Mouse (Mus musculus): ENCODE data around the gene Kcnab1. TPM values are rescaled to one million over a fixed set of nuclear protein-coding genes. Genes with fewer than 3 reads are reported as not detected.

The Kcnab1 gene
- polyA plus RNA-seq, 1 experiment: 0.07 TPM

GRCm38 (mm10) chr3:65115164-65115563 lies 6.0 kb downstream of the Kcnab1 start:
- Histone ChIP-seq H3K36me3 (ENCODE audit: control insufficient read depth, insufficient read depth) (no peaks in the 10 kb centered on the region), H3K79me2 (ENCODE audit: control insufficient read depth, insufficient read depth) (no peaks in the 10 kb centered on the region), H3K27me3 (ENCODE audit: control insufficient read depth, insufficient read depth, insufficient read length) (no peaks in the 10 kb centered on the region), H3ac (ENCODE audit: control insufficient read depth, insufficient read length, low read depth) (no peak overlapping the region), H3K4me3 (ENCODE audit: insufficient read depth, poor library complexity, severe bottlenecking) (no peak overlapping the region), H3K79me3 (ENCODE audit: low read depth) (no peaks in the 10 kb centered on the region)
- no peak for TF ChIP-seq MYOD1 (IDR thresholded peaks at IDR 0.05; ENCODE audit: control insufficient read depth, insufficient read length, low read depth)
- TF ChIP-seq FOSL1 (IDR thresholded peaks at IDR 0.05; ENCODE audit: insufficient read depth, low read length, poor library complexity, severe bottlenecking): no peak
- no peak for TF ChIP-seq MAX (IDR thresholded peaks at IDR 0.05)
- TF ChIP-seq CEBPB (IDR thresholded peaks at IDR 0.05; ENCODE audit: low read depth): no peak
- no peak for TF ChIP-seq MYOG (IDR thresholded peaks at IDR 0.05; ENCODE audit: control insufficient read depth, extremely low read depth, insufficient read length)
- no peak for TF ChIP-seq CTCF (IDR thresholded peaks at IDR 0.05; ENCODE audit: control insufficient read depth, insufficient read depth, insufficient read length)
- TF ChIP-seq USF1 (IDR thresholded peaks at IDR 0.05; ENCODE audit: low read depth): no peak

- TF ChIP-seq USF1 (IDR thresholded peaks at IDR 0.05; ENCODE audit: low read depth) (no peak), MAX (IDR thresholded peaks at IDR 0.05) (no peak), FOSL1 (IDR thresholded peaks at IDR 0.05; ENCODE audit: insufficient read depth, low read length, poor library complexity, severe bottlenecking) (no peak), CTCF (IDR thresholded peaks at IDR 0.05; ENCODE audit: control insufficient read depth, insufficient read depth, insufficient read length) (no peak), CEBPB (IDR thresholded peaks at IDR 0.05; ENCODE audit: low read depth) (no peak), MYOD1 (IDR thresholded peaks at IDR 0.05; ENCODE audit: control insufficient read depth, insufficient read length, low read depth) (no peak), MYOG (IDR thresholded peaks at IDR 0.05; ENCODE audit: control insufficient read depth, extremely low read depth, insufficient read length) (no peak)
- H3K27me3 ChIP-seq (ENCODE audit: control insufficient read depth, insufficient read depth, insufficient read length): no peaks in the 10 kb centered on the region
- H3K4me3 ChIP-seq (ENCODE audit: insufficient read depth, poor library complexity, severe bottlenecking): no peak overlapping the region
- H3ac ChIP-seq (ENCODE audit: control insufficient read depth, insufficient read length, low read depth): no peak overlapping the region
- no peaks in the 10 kb centered on the region for H3K79me3 ChIP-seq (ENCODE audit: low read depth)
- no peaks in the 10 kb centered on the region for H3K36me3 ChIP-seq (ENCODE audit: control insufficient read depth, insufficient read depth)
- H3K79me2 ChIP-seq (ENCODE audit: control insufficient read depth, insufficient read depth): no peaks in the 10 kb centered on the region
Observed at GRCm38 (mm10) chr3:65116958-65117357, 7.8 kb downstream of the Kcnab1 start.

- H3ac ChIP-seq (ENCODE audit: control insufficient read depth, insufficient read length, low read depth): no peak overlapping the region
- no peaks in the 10 kb centered on the region for H3K79me3 ChIP-seq (ENCODE audit: low read depth)
- no peak overlapping the region for H3K4me3 ChIP-seq (ENCODE audit: insufficient read depth, poor library complexity, severe bottlenecking)
- H3K36me3 ChIP-seq (ENCODE audit: control insufficient read depth, insufficient read depth): no peaks in the 10 kb centered on the region
- no peaks in the 10 kb centered on the region for H3K27me3 ChIP-seq (ENCODE audit: control insufficient read depth, insufficient read depth, insufficient read length)
- no peak for TF ChIP-seq CEBPB (IDR thresholded peaks at IDR 0.05; ENCODE audit: low read depth)
- TF ChIP-seq MYOG (IDR thresholded peaks at IDR 0.05; ENCODE audit: control insufficient read depth, extremely low read depth, insufficient read length): no peak
- TF ChIP-seq FOSL1 (IDR thresholded peaks at IDR 0.05; ENCODE audit: insufficient read depth, low read length, poor library complexity, severe bottlenecking): no peak
- TF ChIP-seq USF1 (IDR thresholded peaks at IDR 0.05; ENCODE audit: low read depth): no peak
- no peak for TF ChIP-seq MAX (IDR thresholded peaks at IDR 0.05)
- TF ChIP-seq CTCF (IDR thresholded peaks at IDR 0.05; ENCODE audit: control insufficient read depth, insufficient read depth, insufficient read length): no peak
- TF ChIP-seq MYOD1 (IDR thresholded peaks at IDR 0.05; ENCODE audit: control insufficient read depth, insufficient read length, low read depth): no peak
- H3K79me2 ChIP-seq (ENCODE audit: control insufficient read depth, insufficient read depth): no peaks in the 10 kb centered on the region
Observed at GRCm38 (mm10) chr3:65117365-65117764, 8.2 kb downstream of the Kcnab1 start.

GRCm38 (mm10) chr3:65124975-65125374 lies 15.8 kb downstream of the Kcnab1 start:
- H3K79me3 ChIP-seq (ENCODE audit: low read depth): no peaks in the 10 kb centered on the region
- H3K4me3 ChIP-seq (ENCODE audit: insufficient read depth, poor library complexity, severe bottlenecking): no peak overlapping the region
- H3K27me3 ChIP-seq (ENCODE audit: control insufficient read depth, insufficient read depth, insufficient read length): no peaks in the 10 kb centered on the region
- no peaks in the 10 kb centered on the region for H3K79me2 ChIP-seq (ENCODE audit: control insufficient read depth, insufficient read depth)
- no peak overlapping the region for H3ac ChIP-seq (ENCODE audit: control insufficient read depth, insufficient read length, low read depth)
- H3K36me3 ChIP-seq (ENCODE audit: control insufficient read depth, insufficient read depth): no peaks in the 10 kb centered on the region
- TF ChIP-seq USF1 (IDR thresholded peaks at IDR 0.05; ENCODE audit: low read depth): no peak
- TF ChIP-seq CEBPB (IDR thresholded peaks at IDR 0.05; ENCODE audit: low read depth): no peak
- no peak for TF ChIP-seq MYOG (IDR thresholded peaks at IDR 0.05; ENCODE audit: control insufficient read depth, extremely low read depth, insufficient read length)
- no peak for TF ChIP-seq MAX (IDR thresholded peaks at IDR 0.05)
- TF ChIP-seq FOSL1 (IDR thresholded peaks at IDR 0.05; ENCODE audit: insufficient read depth, low read length, poor library complexity, severe bottlenecking): no peak
- no peak for TF ChIP-seq MYOD1 (IDR thresholded peaks at IDR 0.05; ENCODE audit: control insufficient read depth, insufficient read length, low read depth)
- TF ChIP-seq CTCF (IDR thresholded peaks at IDR 0.05; ENCODE audit: control insufficient read depth, insufficient read depth, insufficient read length): no peak

- Histone ChIP-seq H3ac (ENCODE audit: control insufficient read depth, insufficient read length, low read depth) (no peak overlapping the region), H3K27me3 (ENCODE audit: control insufficient read depth, insufficient read depth, insufficient read length) (no peaks in the 10 kb centered on the region)
Observed at GRCm38 (mm10) chr3:65129625-65130024, 20.4 kb downstream of the Kcnab1 start.

GRCm38 (mm10) chr3:65134931-65135330 lies 25.7 kb downstream of the Kcnab1 start:
- no peaks in the 10 kb centered on the region for H3K79me3 ChIP-seq (ENCODE audit: low read depth)
- no peaks in the 10 kb centered on the region for H3K79me2 ChIP-seq (ENCODE audit: control insufficient read depth, insufficient read depth)
- TF ChIP-seq MYOD1 (IDR thresholded peaks at IDR 0.05; ENCODE audit: control insufficient read depth, insufficient read length, low read depth) (no peak), FOSL1 (IDR thresholded peaks at IDR 0.05; ENCODE audit: insufficient read depth, low read length, poor library complexity, severe bottlenecking) (peak; percentile 53), MYOG (IDR thresholded peaks at IDR 0.05; ENCODE audit: control insufficient read depth, extremely low read depth, insufficient read length) (no peak), USF1 (IDR thresholded peaks at IDR 0.05; ENCODE audit: low read depth) (peak; percentile 65), CTCF (IDR thresholded peaks at IDR 0.05; ENCODE audit: control insufficient read depth, insufficient read depth, insufficient read length) (no peak), CEBPB (IDR thresholded peaks at IDR 0.05; ENCODE audit: low read depth) (no peak)
- H3K4me3 ChIP-seq (ENCODE audit: insufficient read depth, poor library complexity, severe bottlenecking): no peak overlapping the region
- no peaks in the 10 kb centered on the region for H3K27me3 ChIP-seq (ENCODE audit: control insufficient read depth, insufficient read depth, insufficient read length)
- H3ac ChIP-seq (ENCODE audit: control insufficient read depth, insufficient read length, low read depth): no peak overlapping the region
- no peaks in the 10 kb centered on the region for H3K36me3 ChIP-seq (ENCODE audit: control insufficient read depth, insufficient read depth)

More at GRCm38 (mm10) chr3:65129625-65130024, 20.4 kb downstream of the Kcnab1 start:
- TF ChIP-seq MYOD1 (IDR thresholded peaks at IDR 0.05; ENCODE audit: control insufficient read depth, insufficient read length, low read depth): peak; percentile 96
- no peak for TF ChIP-seq USF1 (IDR thresholded peaks at IDR 0.05; ENCODE audit: low read depth)
- TF ChIP-seq CEBPB (IDR thresholded peaks at IDR 0.05; ENCODE audit: low read depth): no peak
- Histone ChIP-seq H3K79me3 (ENCODE audit: low read depth) (no peaks in the 10 kb centered on the region), H3K36me3 (ENCODE audit: control insufficient read depth, insufficient read depth) (no peaks in the 10 kb centered on the region), H3K4me3 (ENCODE audit: insufficient read depth, poor library complexity, severe bottlenecking) (no peak overlapping the region), H3K79me2 (ENCODE audit: control insufficient read depth, insufficient read depth) (no peaks in the 10 kb centered on the region)

Data from C2C12 (cell line).